ENCODE assay signal across 8 mouse cellular contexts in genomic region chr14:47648218-47648617, GRCm38 (mm10). TPM values are rescaled to one million over a fixed set of nuclear protein-coding genes. Genes with fewer than 3 reads are reported as not detected.
DNase-seq lines count a peak whose midpoint lies in the region; ATAC-seq and TF ChIP-seq lines count a peak whose summit lies in the region.

Ktn1 (plus strand) TSS chr14:47648448.

- TF ChIP-seq CTCF in embryonic fibroblast, embryonic 13.5 days (IDR thresholded peaks at IDR 0.05; ENCODE audit: borderline replicate concordance, insufficient read depth, low read length): no peak
- no peak for TF ChIP-seq CTCF in heart, postnatal 0 days (IDR thresholded peaks at IDR 0.05; ENCODE audit: low read depth)

- peak within 1 kb of the TSS; percentile 68 for H3K4me3 ChIP-seq in kidney, embryonic 14.5 days (ENCODE audit: low read length)
- H3K4me3 ChIP-seq in embryonic fibroblast, embryonic 13.5 days (ENCODE audit: insufficient read depth, low read length): peak within 1 kb of the TSS; percentile 84
- peak within 1 kb of the TSS; percentile 77 for H3K4me3 ChIP-seq in heart, postnatal 0 days (ENCODE audit: low read depth, low read length)
- peak within 1 kb of the TSS; percentile 97 for H3K4me3 ChIP-seq in limb, embryonic 10.5 days
- H3K4me3 ChIP-seq in neural tube, embryonic 13.5 days: peak within 1 kb of the TSS; percentile 99

- H3K4me2 ChIP-seq in kidney, embryonic 14.5 days (replicated peaks; ENCODE audit: low read depth, low read length): peak within 1 kb of the TSS; percentile 69
- H3K4me2 ChIP-seq in heart, postnatal 0 days (ENCODE audit: low read depth, low read length): peak within 1 kb of the TSS; percentile 76
- peak within 1 kb of the TSS; percentile 79 for H3K4me2 ChIP-seq in neural tube, embryonic 13.5 days

- TF ChIP-seq EP300 in heart, postnatal 0 days (IDR thresholded peaks at IDR 0.05; ENCODE audit: low read depth): no peak

- H3K27me3 ChIP-seq in kidney, embryonic 14.5 days (ENCODE audit: control insufficient read depth, insufficient read depth, low read length): no peaks in the 10 kb centered on the region
- H3K27me3 ChIP-seq in heart, postnatal 0 days (ENCODE audit: control insufficient read depth, insufficient read depth, low read length): no peaks in the 10 kb centered on the region
- H3K27me3 ChIP-seq in limb, embryonic 10.5 days (ENCODE audit: low read depth, poor library complexity, severe bottlenecking): no peaks in the 10 kb centered on the region
- no peaks in the 10 kb centered on the region for H3K27me3 ChIP-seq in neural tube, embryonic 13.5 days

- H3K36me3 ChIP-seq in kidney, embryonic 14.5 days (ENCODE audit: control insufficient read depth, insufficient read depth, low read length): no peaks in the 10 kb centered on the region
- H3K36me3 ChIP-seq in heart, postnatal 0 days (replicated peaks; ENCODE audit: control insufficient read depth, insufficient read depth, low read length): no peaks in the 10 kb centered on the region
- peaks cover 3% of the 10 kb centered on the region for H3K36me3 ChIP-seq in limb, embryonic 10.5 days
- H3K36me3 ChIP-seq in neural tube, embryonic 13.5 days: no peaks in the 10 kb centered on the region

- WGBS in kidney, embryonic 14.5 days: 49% methylated on average over 5 of the region's 5 CpGs
- WGBS in heart, postnatal 0 days: 43% methylated on average over 5 of the region's 5 CpGs
- WGBS in limb, embryonic 10.5 days: 53% methylated on average over 5 of the region's 5 CpGs
- 53% methylated on average over 5 of the region's 5 CpGs for WGBS in neural tube, embryonic 13.5 days

- peaks cover 9% of the 10 kb centered on the region; the same call in 1 of the 2 replicates for H3K4me1 ChIP-seq in kidney, embryonic 14.5 days (ENCODE audit: control insufficient read depth, insufficient read depth, low read length)
- H3K4me1 ChIP-seq in embryonic fibroblast, embryonic 13.5 days (ENCODE audit: control insufficient read depth, insufficient read depth, low read length): peaks cover 6% of the 10 kb centered on the region
- peaks cover 18% of the 10 kb centered on the region; the same call in 1 of the 2 replicates for H3K4me1 ChIP-seq in heart, postnatal 0 days (ENCODE audit: control insufficient read depth, insufficient read depth)
- peaks cover 20% of the 10 kb centered on the region for H3K4me1 ChIP-seq in limb, embryonic 10.5 days
- H3K4me1 ChIP-seq in neural tube, embryonic 13.5 days (replicated peaks): peaks cover 27% of the 10 kb centered on the region

- no peak for ATAC-seq in kidney, embryonic 14.5 days (ENCODE audit: low FRiP score, low TSS enrichment)
- no peak for ATAC-seq in heart, postnatal 0 days (ENCODE audit: insufficient read depth, low read depth)
- no peak for ATAC-seq in neural tube, embryonic 13.5 days (ENCODE audit: low read depth)

- peak within 1 kb of the TSS; percentile 89 for H3K27ac ChIP-seq in kidney, embryonic 14.5 days (ENCODE audit: low read depth, low read length)
- peak within 1 kb of the TSS; percentile 85 for H3K27ac ChIP-seq in embryonic fibroblast, embryonic 13.5 days (ENCODE audit: insufficient read depth, low read length)
- peak within 1 kb of the TSS; percentile 97 for H3K27ac ChIP-seq in heart, postnatal 0 days (ENCODE audit: low read depth)
- H3K27ac ChIP-seq in limb, embryonic 10.5 days: peak within 1 kb of the TSS; percentile 98
- peak within 1 kb of the TSS; percentile 93 for H3K27ac ChIP-seq in neural tube, embryonic 13.5 days (replicated peaks)

- no peak for DNase-seq in kidney, postnatal 25 days
- peak; percentile 42 for DNase-seq in MN1 (ENCODE audit: low spot score)
- DNase-seq in heart, postnatal 0 days (ENCODE audit: low spot score): no peak
- DNase-seq in limb, embryonic 10.5 days (ENCODE audit: low spot score): no peak
- DNase-seq in urinary bladder, postnatal 4 days (ENCODE audit: low spot score in 2 of 2): no peak

- no peaks in the 10 kb centered on the region for H3K9me3 ChIP-seq in kidney, embryonic 14.5 days (ENCODE audit: control insufficient read depth, low read length)
- H3K9me3 ChIP-seq in heart, postnatal 0 days (replicated peaks; ENCODE audit: control insufficient read depth, low read length): no peaks in the 10 kb centered on the region
- no peaks in the 10 kb centered on the region for H3K9me3 ChIP-seq in limb, embryonic 10.5 days (replicated peaks)
- no peaks in the 10 kb centered on the region for H3K9me3 ChIP-seq in neural tube, embryonic 13.5 days

- TF ChIP-seq POLR2A in embryonic fibroblast, embryonic 13.5 days (IDR thresholded peaks at IDR 0.05; ENCODE audit: low read depth, low read length): no peak

- H3K9ac ChIP-seq in kidney, embryonic 14.5 days (ENCODE audit: low read depth, low read length): peak within 1 kb of the TSS; percentile 85
- peak within 1 kb of the TSS; percentile 82 for H3K9ac ChIP-seq in heart, postnatal 0 days (replicated peaks; ENCODE audit: low read depth, low read length)
- peak within 1 kb of the TSS; percentile 97 for H3K9ac ChIP-seq in neural tube, embryonic 13.5 days

RNA-seq across cellular contexts. Expression of gene Ktn1, which starts in this region (rescaled TPM):
- 73.1 and 98.3 TPM in 2 replicates for polyA plus RNA-seq in kidney, embryonic 14.5 days (2014; fragmentation: Nextera tagmentation; extraction: Ambion mirVana)
- 78.3 and 84.5 TPM in 2 replicates for polyA plus RNA-seq in embryonic fibroblast, embryonic 13.5 days (2011; ENCODE audit: insufficient read length, low read depth, missing spikeins)
- total RNA-seq in heart, postnatal 0 days (2014; rRNA removed; ENCODE audit: low replicate concordance): 31.7 and 35.6 TPM in 2 replicates
- 104 and 107 TPM in 2 replicates for polyA plus RNA-seq in heart, postnatal 0 days (2015; fragmentation: Nextera tagmentation; extraction: Ambion mirVana)
- polyA plus RNA-seq in limb, embryonic 10.5 days (2016; fragmentation: Nextera tagmentation; extraction: Ambion mirVana): 44.9 and 55.9 TPM in 2 replicates
- polyA plus RNA-seq in neural tube, embryonic 13.5 days (2015; fragmentation: Nextera tagmentation; extraction: Ambion mirVana): 64.6 and 73.2 TPM in 2 replicates
